Mouse (Mus musculus) ES-E14 (cell line): ENCODE data around the gene Rmnd1.

ENCODE experiments used
- CHD2 ChIP-seq: IDR thresholded peaks from 2 replicates; pipeline ENCODE4 v1.6.1; 2014; ENCODE audit warnings: mild to moderate bottlenecking, low read depth, low read length, inconsistent platforms
- ZC3H11A ChIP-seq: IDR thresholded peaks from 2 replicates; pipeline ENCODE4 v1.6.1; 2012; ENCODE audit warnings: low read depth, mild to moderate bottlenecking, inconsistent platforms, low read length, borderline replicate concordance

DNA sequence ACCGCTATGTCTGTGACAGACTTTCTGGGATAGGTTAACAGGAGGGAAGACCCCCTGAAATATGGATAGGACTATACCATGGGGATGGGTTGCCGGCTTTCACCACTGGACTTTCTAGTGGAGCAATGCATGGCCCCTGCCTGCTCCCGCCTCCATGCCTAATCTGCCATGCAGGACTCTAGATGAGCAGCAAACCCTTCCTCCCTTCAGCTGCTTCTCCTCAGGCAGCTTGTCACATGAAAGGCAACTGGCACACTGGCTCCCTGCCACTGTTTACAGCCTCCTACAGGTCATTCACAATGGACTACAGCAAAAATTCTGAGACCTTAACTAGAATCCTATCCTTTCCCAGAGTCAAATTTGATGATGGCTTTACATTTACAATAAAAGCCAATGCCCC is 1.4 kb downstream of the Rmnd1 start:
- TF ChIP-seq ZC3H11A (no peak), CHD2 (no peak)
